Comparison of ENCODE assay signal across 7 mouse cellular contexts in genomic region chr13:51845591-51846191, GRCm38 (mm10). TPM values are rescaled to one million over a fixed set of nuclear protein-coding genes. Genes with fewer than 3 reads are reported as not detected.
A peak's percentile ranks its signal among the peaks of the same experiment; 100 is the strongest.
DNase-seq lines count a peak whose midpoint lies in the region; ATAC-seq lines count a peak whose summit lies in the region.

No protein-coding gene starts in this region.

- H3K9ac ChIP-seq in embryonic facial prominence, embryonic 14.5 days (ENCODE audit: low read depth, low read length): peak overlapping the region; percentile 72
- peak overlapping the region; percentile 63 for H3K9ac ChIP-seq in kidney, embryonic 15.5 days

- peaks cover 28% of the 10 kb centered on the region for H3K4me1 ChIP-seq in embryonic facial prominence, embryonic 14.5 days (ENCODE audit: control insufficient read depth, insufficient read depth, low read length)
- H3K4me1 ChIP-seq in kidney, embryonic 15.5 days: peaks cover 70% of the 10 kb centered on the region

- peak overlapping the region; percentile 66 for H3K4me3 ChIP-seq in embryonic facial prominence, embryonic 14.5 days (ENCODE audit: low read depth, low read length)
- peak overlapping the region; percentile 51 for H3K4me3 ChIP-seq in kidney, embryonic 15.5 days (replicated peaks)

- DNase-seq in adrenal gland, postnatal 25 days: peak; percentile 91
- peak; percentile 89 for DNase-seq in embryonic facial prominence, embryonic 14.5 days (ENCODE audit: low spot score)
- DNase-seq in heart, adult 9 months (ENCODE audit: low spot score in 2 of 2): peak; percentile 76 to 81
- peak; percentile 92 for DNase-seq in liver
- DNase-seq in spleen, postnatal 36 days (ENCODE audit: low spot score in 2 of 2): peak; percentile 80 to 84

- ATAC-seq in embryonic facial prominence, embryonic 14.5 days (ENCODE audit: low read depth): peak; percentile 27
- no peak for ATAC-seq in kidney, embryonic 15.5 days (replicated peaks; ENCODE audit: low FRiP score)
- ATAC-seq in monocyte, adult 5-6 weeks (replicated peaks; ENCODE audit: insufficient number of reproducible peaks, low FRiP score, low TSS enrichment, poor library complexity, severe bottlenecking): peak; percentile 7; the same call in 1 of the 2 replicates

- 0 out of 2 replicates have a peak, but pooled peaks cover 13% of the 10 kb centered on the region for H3K27me3 ChIP-seq in embryonic facial prominence, embryonic 14.5 days (replicated peaks; ENCODE audit: control insufficient read depth, insufficient read depth, low read length)
- H3K27me3 ChIP-seq in kidney, embryonic 15.5 days: peaks cover 19% of the 10 kb centered on the region

- under 1% methylated on average over 43 of the region's 45 CpGs for WGBS in embryonic facial prominence, embryonic 14.5 days
- under 1% methylated on average over 45 of the region's 45 CpGs for WGBS in kidney, embryonic 15.5 days

- H3K9me3 ChIP-seq in embryonic facial prominence, embryonic 14.5 days (ENCODE audit: control insufficient read depth, low read length): no peaks in the 10 kb centered on the region
- no peaks in the 10 kb centered on the region for H3K9me3 ChIP-seq in kidney, embryonic 15.5 days (replicated peaks)

- H3K36me3 ChIP-seq in embryonic facial prominence, embryonic 14.5 days (ENCODE audit: control insufficient read depth, insufficient read depth, low read length): no peaks in the 10 kb centered on the region
- H3K36me3 ChIP-seq in kidney, embryonic 15.5 days: no peaks in the 10 kb centered on the region

- H3K4me2 ChIP-seq in embryonic facial prominence, embryonic 14.5 days (ENCODE audit: low read depth, low read length): peak overlapping the region; percentile 98
- H3K4me2 ChIP-seq in kidney, embryonic 15.5 days: peak overlapping the region; percentile 99

- peak overlapping the region; percentile 82 for H3K27ac ChIP-seq in embryonic facial prominence, embryonic 14.5 days (replicated peaks; ENCODE audit: low read depth, low read length)
- peak overlapping the region; percentile 88 for H3K27ac ChIP-seq in kidney, embryonic 15.5 days

RNA-seq across cellular contexts. Expression of gene Gadd45g, which starts 0.8 kb away (rescaled TPM):
- 15.2 and 29.0 TPM in 2 replicates for total RNA-seq in adrenal gland, postnatal 25 days (2021)
- 53.3 and 57.3 TPM in 2 replicates for polyA plus RNA-seq in embryonic facial prominence, embryonic 14.5 days (2014; fragmentation: Nextera tagmentation; extraction: Ambion mirVana)
- 40.2 and 42.8 TPM in 2 replicates for polyA plus RNA-seq in kidney, embryonic 15.5 days (2015; fragmentation: Nextera tagmentation; extraction: Ambion mirVana)
- 17.5 to 34.3 TPM (median 24.0 TPM) in 3 replicates for total RNA-seq in monocyte, adult 5-6 weeks (2017)

RNA-seq across cellular contexts. Expression of gene Sema4d, which starts 52.1 kb away (rescaled TPM):
- total RNA-seq in adrenal gland, postnatal 25 days (2021): 15.4 and 22.0 TPM in 2 replicates
- 11.1 and 11.7 TPM in 2 replicates for polyA plus RNA-seq in embryonic facial prominence, embryonic 14.5 days (2014; fragmentation: Nextera tagmentation; extraction: Ambion mirVana)
- 19.6 and 20.3 TPM in 2 replicates for polyA plus RNA-seq in kidney, embryonic 15.5 days (2015; fragmentation: Nextera tagmentation; extraction: Ambion mirVana)
- 134 to 201 TPM (median 136 TPM) in 3 replicates for total RNA-seq in monocyte, adult 5-6 weeks (2017)
